Mouse (Mus musculus) gastrocnemius, adult 8-10 months (tissue): ENCODE results near the gene Kcna5. TPM values are rescaled to one million over a fixed set of nuclear protein-coding genes. Genes with fewer than 3 reads are reported as not detected.

Experiments
- total RNA-seq, 4 experiments: library from RNA; stranded (reverse); gene quantifications; 2 replicates each; pipeline ENCODE4 v1.2.4; 2022

Kcna5 gene
- total RNA-seq, 4 experiments from 2014 or later = 3.3 to 3.9 (median 3.5) TPM

Other genes with a start within 250 kb of the Kcna5 start
- 1 to 10 TPM in 2 of 4 experiments, under 1 TPM in 2; 0.58 to 2.1 (median 1.0) TPM for gene Kcna1, start 111.0 kb upstream of the Kcna5 start, total RNA-seq
- under 1 TPM; 0.15 to 0.51 (median 0.31) TPM for gene Kcna6, start 205.3 kb upstream of the Kcna5 start, total RNA-seq